Mouse (Mus musculus): ENCODE data around the gene Fgf23. TPM values are rescaled to one million over a fixed set of nuclear protein-coding genes. Genes with fewer than 3 reads are reported as not detected.

Fgf23 gene
- polyA plus RNA-seq, 1 experiment from 2014 or later: 0.11 TPM

Other genes with a start within 250 kb of the Fgf23 start
- gene Ndufa9, start 223.8 kb upstream of the Fgf23 start, polyA plus RNA-seq (2014; fragmentation: Nextera tagmentation; extraction: Ambion mirVana): 188 and 195 TPM in 2 replicates
- gene Akap3, start 219.8 kb upstream of the Fgf23 start, polyA plus RNA-seq (2014; fragmentation: Nextera tagmentation; extraction: Ambion mirVana): 0.09 and 0.19 TPM in 2 replicates
- 0.09 and 0.12 TPM in 2 replicates for gene Dyrk4, start 151.1 kb upstream of the Fgf23 start, polyA plus RNA-seq (2014; fragmentation: Nextera tagmentation; extraction: Ambion mirVana)
- 15.3 and 17.6 TPM in 2 replicates for gene Rad51ap1, start 133.3 kb upstream of the Fgf23 start, polyA plus RNA-seq (2014; fragmentation: Nextera tagmentation; extraction: Ambion mirVana)
- gene D6Wsu163e, start 132.9 kb upstream of the Fgf23 start, polyA plus RNA-seq (2014; fragmentation: Nextera tagmentation; extraction: Ambion mirVana): 32.5 and 35.4 TPM in 2 replicates
- gene Fgf6, start 57.3 kb upstream of the Fgf23 start, polyA plus RNA-seq (2014; fragmentation: Nextera tagmentation; extraction: Ambion mirVana): not detected in 2 replicates
- gene Tigar, start 36.7 kb downstream of the Fgf23 start, polyA plus RNA-seq (2014; fragmentation: Nextera tagmentation; extraction: Ambion mirVana): 6.5 and 6.9 TPM in 2 replicates
- 163 and 239 TPM in 2 replicates for gene Ccnd2, start 79.3 kb downstream of the Fgf23 start, polyA plus RNA-seq (2014; fragmentation: Nextera tagmentation; extraction: Ambion mirVana)